Mouse (Mus musculus): ENCODE data around the gene Elavl3. TPM values are rescaled to one million over a fixed set of nuclear protein-coding genes. Genes with fewer than 3 reads are reported as not detected.

Gene Elavl3
- polyA plus RNA-seq, 1 experiment from 2014 or later, result 1.9 TPM

GRCm38 (mm10) chr9:22001633-22002032, 50.2 kb downstream of the Elavl3 start:
- 81% methylated on average over 4 of the region's 4 CpGs for WGBS
- ATAC-seq, result no peak
- Histone ChIP-seq H3K27ac (ENCODE audit: low read length) (no peak overlapping the region), H3K4me1 (ENCODE audit: control insufficient read depth, insufficient read depth, low read length) (peaks cover 18% of the 10 kb centered on the region), H3K36me3 (ENCODE audit: control insufficient read depth, insufficient read depth, low read length) (0 out of 2 replicates have a peak, but pooled peaks cover 3% of the 10 kb centered on the region), H3K27me3 (replicated peaks; ENCODE audit: control insufficient read depth, insufficient read depth, low read length) (no peaks in the 10 kb centered on the region), H3K9ac (ENCODE audit: low read depth, low read length) (no peak overlapping the region), H3K4me3 (ENCODE audit: low read length) (no peak overlapping the region), H3K4me2 (ENCODE audit: low read depth, low read length) (no peak overlapping the region), H3K9me3 (ENCODE audit: control insufficient read depth, low read length) (no peaks in the 10 kb centered on the region)

- no peaks in the 10 kb centered on the region for H3K27me3 ChIP-seq (replicated peaks; ENCODE audit: control insufficient read depth, insufficient read depth, low read length)
- WGBS, result 89% methylated on average over 6 of the region's 6 CpGs
- H3K9ac ChIP-seq (ENCODE audit: low read depth, low read length), result no peak overlapping the region
- peaks cover 18% of the 10 kb centered on the region for H3K4me1 ChIP-seq (ENCODE audit: control insufficient read depth, insufficient read depth, low read length)
- H3K4me2 ChIP-seq (ENCODE audit: low read depth, low read length), result no peak overlapping the region
- H3K9me3 ChIP-seq (ENCODE audit: control insufficient read depth, low read length), result no peaks in the 10 kb centered on the region
- H3K4me3 ChIP-seq (ENCODE audit: low read length), result no peak overlapping the region
- ATAC-seq, result no peak
- 0 out of 2 replicates have a peak, but pooled peaks cover 3% of the 10 kb centered on the region for H3K36me3 ChIP-seq (ENCODE audit: control insufficient read depth, insufficient read depth, low read length)
- no peak overlapping the region for H3K27ac ChIP-seq (ENCODE audit: low read length)
Observed at GRCm38 (mm10) chr9:22000296-22000695, 51.5 kb downstream of the Elavl3 start.

- Histone ChIP-seq H3K4me2 (ENCODE audit: low read depth, low read length) (no peak overlapping the region), H3K4me3 (ENCODE audit: low read length) (no peak overlapping the region), H3K9ac (ENCODE audit: low read depth, low read length) (no peak overlapping the region), H3K9me3 (ENCODE audit: control insufficient read depth, low read length) (no peaks in the 10 kb centered on the region), H3K27ac (ENCODE audit: low read length) (no peak overlapping the region), H3K36me3 (ENCODE audit: control insufficient read depth, insufficient read depth, low read length) (no peaks in the 10 kb centered on the region), H3K4me1 (ENCODE audit: control insufficient read depth, insufficient read depth, low read length) (no peaks in the 10 kb centered on the region), H3K27me3 (replicated peaks; ENCODE audit: control insufficient read depth, insufficient read depth, low read length) (peaks cover 16% of the 10 kb centered on the region)
- 88% methylated on average over 3 of the region's 3 CpGs for WGBS
- ATAC-seq, result no peak
Observed at GRCm38 (mm10) chr9:21996178-21996867, 55.5 kb downstream of the Elavl3 start.

- 71% methylated on average over 4 of the region's 4 CpGs for WGBS
- Histone ChIP-seq H3K27me3 (replicated peaks; ENCODE audit: control insufficient read depth, insufficient read depth, low read length) (peaks cover 56% of the 10 kb centered on the region), H3K9me3 (ENCODE audit: control insufficient read depth, low read length) (no peaks in the 10 kb centered on the region), H3K4me1 (ENCODE audit: control insufficient read depth, insufficient read depth, low read length) (peaks cover 26% of the 10 kb centered on the region), H3K36me3 (ENCODE audit: control insufficient read depth, insufficient read depth, low read length) (no peaks in the 10 kb centered on the region), H3K27ac (ENCODE audit: low read length) (no peak overlapping the region), H3K4me2 (ENCODE audit: low read depth, low read length) (no peak overlapping the region), H3K4me3 (ENCODE audit: low read length) (no peak overlapping the region), H3K9ac (ENCODE audit: low read depth, low read length) (no peak overlapping the region)
- ATAC-seq, result no peak
Observed at GRCm38 (mm10) chr9:21992227-21992626, 59.6 kb downstream of the Elavl3 start.

GRCm38 (mm10) chr9:21989230-21990110, 62.4 kb downstream of the Elavl3 start, which contains the start of gene Rgl3:
Rgl3 (minus strand) TSS chr9:21989446.
- peaks cover 26% of the 10 kb centered on the region for H3K4me1 ChIP-seq (ENCODE audit: control insufficient read depth, insufficient read depth, low read length)
- peak within 1 kb of the TSS; percentile 68 for H3K4me2 ChIP-seq (ENCODE audit: low read depth, low read length)
- WGBS, result under 1% methylated on average over 42 of the region's 42 CpGs
- H3K9me3 ChIP-seq (ENCODE audit: control insufficient read depth, low read length), result no peaks in the 10 kb centered on the region
- no peaks in the 10 kb centered on the region for H3K36me3 ChIP-seq (ENCODE audit: control insufficient read depth, insufficient read depth, low read length)
- H3K27ac ChIP-seq (ENCODE audit: low read length), result no peak within 1 kb of the TSS
- peak within 1 kb of the TSS; percentile 54 for H3K4me3 ChIP-seq (ENCODE audit: low read length)
- ATAC-seq, result peak; percentile 45
- peak within 1 kb of the TSS; percentile 63 for H3K9ac ChIP-seq (ENCODE audit: low read depth, low read length)
- peaks cover 63% of the 10 kb centered on the region for H3K27me3 ChIP-seq (replicated peaks; ENCODE audit: control insufficient read depth, insufficient read depth, low read length)

GRCm38 (mm10) chr9:21988421-21989101, 63.3 kb downstream of the Elavl3 start:
- WGBS, result 1% methylated on average over 32 of the region's 32 CpGs
- Histone ChIP-seq H3K36me3 (ENCODE audit: control insufficient read depth, insufficient read depth, low read length) (no peaks in the 10 kb centered on the region), H3K27ac (ENCODE audit: low read length) (no peak overlapping the region), H3K4me3 (ENCODE audit: low read length) (peak overlapping the region; percentile 54), H3K9ac (ENCODE audit: low read depth, low read length) (peak overlapping the region; percentile 63), H3K4me1 (ENCODE audit: control insufficient read depth, insufficient read depth, low read length) (peaks cover 26% of the 10 kb centered on the region), H3K4me2 (ENCODE audit: low read depth, low read length) (peak overlapping the region; percentile 68), H3K27me3 (replicated peaks; ENCODE audit: control insufficient read depth, insufficient read depth, low read length) (peaks cover 63% of the 10 kb centered on the region), H3K9me3 (ENCODE audit: control insufficient read depth, low read length) (no peaks in the 10 kb centered on the region)
- peak; percentile 55 for ATAC-seq

- no peak overlapping the region for H3K9ac ChIP-seq (ENCODE audit: low read depth, low read length)
- peaks cover 59% of the 10 kb centered on the region for H3K27me3 ChIP-seq (replicated peaks; ENCODE audit: control insufficient read depth, insufficient read depth, low read length)
- no peaks in the 10 kb centered on the region for H3K36me3 ChIP-seq (ENCODE audit: control insufficient read depth, insufficient read depth, low read length)
- H3K4me1 ChIP-seq (ENCODE audit: control insufficient read depth, insufficient read depth, low read length), result peaks cover 26% of the 10 kb centered on the region
- no peak overlapping the region for H3K27ac ChIP-seq (ENCODE audit: low read length)
- WGBS, result 9% methylated on average over 36 of the region's 36 CpGs
- peak overlapping the region; percentile 54; the same call in 1 of the 2 replicates for H3K4me3 ChIP-seq (ENCODE audit: low read length)
- H3K9me3 ChIP-seq (ENCODE audit: control insufficient read depth, low read length), result no peaks in the 10 kb centered on the region
- ATAC-seq, result no peak
- H3K4me2 ChIP-seq (ENCODE audit: low read depth, low read length), result peak overlapping the region; percentile 68
Observed at GRCm38 (mm10) chr9:21987592-21988342, 64.1 kb downstream of the Elavl3 start.

GRCm38 (mm10) chr9:21983911-21984310, 67.9 kb downstream of the Elavl3 start:
- Histone ChIP-seq H3K27me3 (replicated peaks; ENCODE audit: control insufficient read depth, insufficient read depth, low read length) (peaks cover 23% of the 10 kb centered on the region), H3K9me3 (ENCODE audit: control insufficient read depth, low read length) (no peaks in the 10 kb centered on the region), H3K27ac (ENCODE audit: low read length) (no peak overlapping the region), H3K4me2 (ENCODE audit: low read depth, low read length) (no peak overlapping the region), H3K9ac (ENCODE audit: low read depth, low read length) (no peak overlapping the region), H3K36me3 (ENCODE audit: control insufficient read depth, insufficient read depth, low read length) (no peaks in the 10 kb centered on the region), H3K4me1 (ENCODE audit: control insufficient read depth, insufficient read depth, low read length) (peaks cover 15% of the 10 kb centered on the region), H3K4me3 (ENCODE audit: low read length) (no peak overlapping the region)
- no peak for ATAC-seq
- WGBS, result 32% methylated on average over 3 of the region's 3 CpGs
